Mouse (Mus musculus) embryonic facial prominence, embryonic 15.5 days (tissue): ENCODE results near the gene Ackr2. TPM values are rescaled to one million over a fixed set of nuclear protein-coding genes. Genes with fewer than 3 reads are reported as not detected.

Source experiments
- ATAC-seq: fragments of 200-750 bp; cut with Nextera tagmentation; 2 replicates; pipeline ENCODE4 v1.8.0; 2017; ENCODE audit warnings: low read depth, moderate TSS enrichment; ENCODE audit not compliant: insufficient number of reproducible peaks, low FRiP score, low TSS enrichment
- H3K27ac ChIP-seq: fragments of 300-500 bp; sonication (generic); replicated peaks from 2 replicates; pipeline ENCODE4 v1.5.1; 2015; ENCODE audit warnings: mild to moderate bottlenecking, inconsistent platforms
- H3K27me3 ChIP-seq: fragments of 300-500 bp; sonication (generic); 2 replicates; pipeline ENCODE4 v1.6.1; 2015; ENCODE audit warnings: inconsistent platforms
- H3K36me3 ChIP-seq: fragments of 300-500 bp; sonication (generic); 2 replicates; pipeline ENCODE4 v1.6.1; 2015; ENCODE audit warnings: mild to moderate bottlenecking, inconsistent platforms
- H3K4me1 ChIP-seq: fragments of 300-500 bp; sonication (generic); 2 replicates; pipeline ENCODE4 v1.6.1; 2015; ENCODE audit warnings: inconsistent platforms
- H3K4me2 ChIP-seq: fragments of 300-500 bp; sonication (generic); replicated peaks from 2 replicates; pipeline ENCODE4 v1.6.1; 2015; ENCODE audit warnings: mild to moderate bottlenecking, inconsistent platforms
- H3K4me3 ChIP-seq: fragments of 300-500 bp; sonication (generic); replicated peaks from 2 replicates; pipeline ENCODE4 v1.5.1; 2015; ENCODE audit warnings: mild to moderate bottlenecking, inconsistent platforms
- H3K9ac ChIP-seq: fragments of 300-500 bp; sonication (generic); 2 replicates; pipeline ENCODE4 v1.6.1; 2015; ENCODE audit warnings: inconsistent platforms
- H3K9me3 ChIP-seq: fragments of 300-500 bp; sonication (generic); replicated peaks from 2 replicates; pipeline ENCODE4 v1.6.1; 2016; ENCODE audit warnings: inconsistent platforms
- WGBS: fragments of 180-500 bp; shearing (Covaris S2); methylation state at CpG from one replicate; pipeline ENCODE4 v1.1.7; 2015; 5-methylcytosine and 5-hydroxymethylcytosine counted together
- polyA plus RNA-seq: library from polyadenylated mRNA; unstranded; fragments of >200 nt; fragmentation: Nextera tagmentation; extraction: Ambion mirVana; gene quantifications from 2 replicates; pipeline ENCODE4 v1.2.1, GENCODE M21; 2015

The Ackr2 gene
- 0.42 and 0.67 TPM in 2 replicates for polyA plus RNA-seq

- no peak within 1 kb of the TSS for H3K4me3 ChIP-seq
- no peaks in the 10 kb centered on the region for H3K27me3 ChIP-seq
- no peaks in the 10 kb centered on the region for H3K36me3 ChIP-seq
- H3K9ac ChIP-seq, result no peak within 1 kb of the TSS
- no peak for ATAC-seq
- 66% methylated on average over 9 of the region's 9 CpGs for WGBS
- no peak within 1 kb of the TSS for H3K4me2 ChIP-seq
- H3K4me1 ChIP-seq, result no peaks in the 10 kb centered on the region
- no peak within 1 kb of the TSS for H3K27ac ChIP-seq
- H3K9me3 ChIP-seq, result no peaks in the 10 kb centered on the region
These were observed at the start of gene Ackr2 for GRCm38 (mm10) chr9:121898245-121898644. Ackr2 (plus strand) TSS chr9:121898355.

GRCm38 (mm10) chr9:121854246-121854645 lies 43.9 kb upstream of the Ackr2 start:
- Histone ChIP-seq H3K9ac (no peak overlapping the region), H3K4me2 (no peak overlapping the region), H3K27ac (no peak overlapping the region), H3K27me3 (no peaks in the 10 kb centered on the region), H3K4me3 (no peak overlapping the region), H3K4me1 (0 out of 2 replicates have a peak, but pooled peaks cover 15% of the 10 kb centered on the region), H3K36me3 (peaks cover 23% of the 10 kb centered on the region), H3K9me3 (no peaks in the 10 kb centered on the region)
- no peak for ATAC-seq
- 87% methylated on average over 3 of the region's 3 CpGs for WGBS

GRCm38 (mm10) chr9:121856649-121857416 lies 41.3 kb upstream of the Ackr2 start:
- 1% methylated on average over 39 of the region's 39 CpGs for WGBS
- H3K4me1 ChIP-seq, result 0 out of 2 replicates have a peak, but pooled peaks cover 15% of the 10 kb centered on the region
- no peaks in the 10 kb centered on the region for H3K9me3 ChIP-seq
- H3K4me3 ChIP-seq, result peak overlapping the region; percentile 73
- H3K27ac ChIP-seq, result peak overlapping the region; percentile 96
- H3K4me2 ChIP-seq, result peak overlapping the region; percentile 84
- peaks cover 3% of the 10 kb centered on the region; the same call in 1 of the 2 replicates for H3K36me3 ChIP-seq
- H3K9ac ChIP-seq, result peak overlapping the region; percentile 69
- ATAC-seq, result no peak; the same call in 1 of the 2 replicates
- H3K27me3 ChIP-seq, result no peaks in the 10 kb centered on the region

GRCm38 (mm10) chr9:121857474-121858152 lies 40.5 kb upstream of the Ackr2 start:
- H3K9me3 ChIP-seq, result no peaks in the 10 kb centered on the region
- peak overlapping the region; percentile 96 for H3K27ac ChIP-seq
- H3K36me3 ChIP-seq, result no peaks in the 10 kb centered on the region
- ATAC-seq, result peak; percentile 99
- H3K4me3 ChIP-seq, result peak overlapping the region; percentile 73
- peak overlapping the region; percentile 69 for H3K9ac ChIP-seq
- peak overlapping the region; percentile 84 for H3K4me2 ChIP-seq
- under 1% methylated on average over 70 of the region's 70 CpGs for WGBS
- no peaks in the 10 kb centered on the region for H3K27me3 ChIP-seq
- H3K4me1 ChIP-seq, result 0 out of 2 replicates have a peak, but pooled peaks cover 15% of the 10 kb centered on the region

GRCm38 (mm10) chr9:121858153-121858488 lies 40.0 kb upstream of the Ackr2 start, which contains the start of gene Higd1a:
Higd1a (minus strand) TSS chr9:121858362.
- 7% methylated on average over 6 of the region's 6 CpGs for WGBS
- Histone ChIP-seq H3K4me1 (0 out of 2 replicates have a peak, but pooled peaks cover 15% of the 10 kb centered on the region), H3K4me2 (peak within 1 kb of the TSS; percentile 84), H3K9ac (peak within 1 kb of the TSS; percentile 69), H3K27ac (peak within 1 kb of the TSS; percentile 96), H3K4me3 (peak within 1 kb of the TSS; percentile 73), H3K36me3 (no peaks in the 10 kb centered on the region), H3K9me3 (no peaks in the 10 kb centered on the region), H3K27me3 (no peaks in the 10 kb centered on the region)
- no peak for ATAC-seq

GRCm38 (mm10) chr9:121859345-121859744 lies 38.8 kb upstream of the Ackr2 start:
- no peak for ATAC-seq
- H3K9ac ChIP-seq, result no peak overlapping the region
- WGBS, result 92% methylated on average over 2 of the region's 2 CpGs
- H3K4me3 ChIP-seq, result no peak overlapping the region
- H3K27ac ChIP-seq, result no peak overlapping the region
- H3K4me2 ChIP-seq, result no peak overlapping the region
- H3K4me1 ChIP-seq, result 0 out of 2 replicates have a peak, but pooled peaks cover 15% of the 10 kb centered on the region
- no peaks in the 10 kb centered on the region for H3K9me3 ChIP-seq
- no peaks in the 10 kb centered on the region for H3K36me3 ChIP-seq
- no peaks in the 10 kb centered on the region for H3K27me3 ChIP-seq

GRCm38 (mm10) chr9:121860921-121861320 lies 37.2 kb upstream of the Ackr2 start:
- H3K9ac ChIP-seq, result no peak overlapping the region
- no peak for ATAC-seq
- no peak overlapping the region for H3K4me2 ChIP-seq
- no peak overlapping the region for H3K27ac ChIP-seq
- 0 out of 2 replicates have a peak, but pooled peaks cover 7% of the 10 kb centered on the region for H3K4me1 ChIP-seq
- no peaks in the 10 kb centered on the region for H3K9me3 ChIP-seq
- no peaks in the 10 kb centered on the region for H3K27me3 ChIP-seq
- H3K4me3 ChIP-seq, result no peak overlapping the region
- no peaks in the 10 kb centered on the region for H3K36me3 ChIP-seq
- WGBS, result 90% methylated on average over 2 of the region's 2 CpGs

GRCm38 (mm10) chr9:121864837-121865236 lies 33.3 kb upstream of the Ackr2 start:
- no peaks in the 10 kb centered on the region for H3K9me3 ChIP-seq
- 49% methylated on average over 4 of the region's 4 CpGs for WGBS
- no peaks in the 10 kb centered on the region for H3K4me1 ChIP-seq
- no peak overlapping the region for H3K4me2 ChIP-seq
- no peaks in the 10 kb centered on the region for H3K27me3 ChIP-seq
- ATAC-seq, result no peak
- no peak overlapping the region for H3K4me3 ChIP-seq
- no peak overlapping the region for H3K9ac ChIP-seq
- no peaks in the 10 kb centered on the region for H3K36me3 ChIP-seq
- no peak overlapping the region for H3K27ac ChIP-seq

GRCm38 (mm10) chr9:121865425-121866008 lies 32.6 kb upstream of the Ackr2 start:
- Histone ChIP-seq H3K4me2 (no peak overlapping the region), H3K9me3 (no peaks in the 10 kb centered on the region), H3K27ac (no peak overlapping the region), H3K36me3 (no peaks in the 10 kb centered on the region), H3K4me1 (no peaks in the 10 kb centered on the region), H3K4me3 (no peak overlapping the region), H3K27me3 (no peaks in the 10 kb centered on the region), H3K9ac (no peak overlapping the region)
- ATAC-seq, result no peak
- 46% methylated on average over 3 of the region's 3 CpGs for WGBS

- Histone ChIP-seq H3K27ac (no peak overlapping the region), H3K36me3 (no peaks in the 10 kb centered on the region), H3K4me2 (no peak overlapping the region), H3K9me3 (no peaks in the 10 kb centered on the region), H3K4me3 (no peak overlapping the region), H3K4me1 (no peaks in the 10 kb centered on the region), H3K27me3 (no peaks in the 10 kb centered on the region), H3K9ac (no peak overlapping the region)
- ATAC-seq, result no peak
- WGBS, result 90% methylated on average over 6 of the region's 6 CpGs
These were observed 30.5 kb upstream of the Ackr2 start for GRCm38 (mm10) chr9:121867632-121868031.

GRCm38 (mm10) chr9:121868236-121868635 lies 29.9 kb upstream of the Ackr2 start:
- WGBS, result 74% methylated on average over 6 of the region's 6 CpGs
- Histone ChIP-seq H3K36me3 (no peaks in the 10 kb centered on the region), H3K4me3 (no peak overlapping the region), H3K9ac (no peak overlapping the region), H3K9me3 (no peaks in the 10 kb centered on the region), H3K4me2 (no peak overlapping the region), H3K27me3 (no peaks in the 10 kb centered on the region), H3K27ac (no peak overlapping the region), H3K4me1 (no peaks in the 10 kb centered on the region)
- no peak for ATAC-seq
